Comparison of ENCODE assay signal across 22 mouse cellular contexts in the genomic region with DNA sequence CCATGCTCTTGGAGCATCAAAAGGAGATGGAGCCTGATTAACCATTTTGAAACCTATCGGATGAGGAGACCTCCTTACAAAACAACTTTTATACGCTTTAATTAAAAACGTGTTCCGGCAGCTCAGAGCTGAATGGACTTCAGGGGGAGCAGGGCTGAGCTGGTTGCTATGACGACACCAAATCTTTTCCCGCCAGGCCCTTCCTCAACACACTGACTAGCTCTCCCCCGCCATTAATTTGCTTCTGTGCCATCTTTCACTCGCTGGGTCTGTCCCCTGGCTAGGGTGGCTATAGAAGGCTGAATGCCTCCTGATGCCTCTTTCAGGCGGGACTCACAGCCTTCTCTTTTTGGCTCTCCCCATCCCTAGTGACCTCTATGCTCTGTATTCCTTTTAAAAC. TPM values are rescaled to one million over a fixed set of nuclear protein-coding genes. Genes with fewer than 3 reads are reported as not detected.
DNase-seq lines count a peak whose midpoint lies in the region; ATAC-seq and TF ChIP-seq lines count a peak whose summit lies in the region.
"Had no signal": no experiment of that assay in that cellular context is flagged by ENCODE, and none has a peak within 500 bp of the region (broad histone marks: within the 10 kb centered on the region; RNA-seq: fewer than 3 reads in every experiment).

No protein-coding gene starts in this region.

- H3K27me3 ChIP-seq in forebrain, postnatal 0 days (ENCODE audit: insufficient read depth, low read length): peaks cover 38% of the 10 kb centered on the region
- peaks cover 86% of the 10 kb centered on the region for H3K27me3 ChIP-seq in midbrain, embryonic 12.5 days

- peak; percentile 66; the same call in 1 of the 2 replicates for ATAC-seq in forebrain, postnatal 0 days
- peak; percentile 72 for ATAC-seq in midbrain, embryonic 12.5 days (ENCODE audit: low FRiP score, low read depth)
- ATAC-seq: intestine, embryonic 16.5 days had no signal

- H3K4me2 ChIP-seq in forebrain, postnatal 0 days (ENCODE audit: low read depth): no peak overlapping the region
- H3K4me2 ChIP-seq in midbrain, embryonic 12.5 days (replicated peaks): no peak overlapping the region
- H3K4me2 ChIP-seq: liver, embryonic 13.5 days had no signal

- H3K4me3 ChIP-seq in forebrain, postnatal 0 days (ENCODE audit: low read depth, low read length): no peak overlapping the region
- H3K4me3 ChIP-seq in midbrain, embryonic 12.5 days: no peak overlapping the region
- H3K4me3 ChIP-seq: erythroblast, embryonic 14.5 days; limb, embryonic 10.5 days; liver, embryonic 13.5 days; myocyte had no signal

- H3K27ac ChIP-seq in forebrain, postnatal 0 days (ENCODE audit: low read depth, low read length): no peak overlapping the region
- no peak overlapping the region for H3K27ac ChIP-seq in midbrain, embryonic 12.5 days (replicated peaks)
- H3K27ac ChIP-seq: kidney, postnatal 0 days; limb, embryonic 10.5 days; liver, embryonic 13.5 days had no signal

- no peaks in the 10 kb centered on the region for H3K9me3 ChIP-seq in forebrain, postnatal 0 days (ENCODE audit: low read length)
- no peaks in the 10 kb centered on the region for H3K9me3 ChIP-seq in midbrain, embryonic 12.5 days
- H3K9me3 ChIP-seq: G1E; limb, embryonic 10.5 days; liver, embryonic 13.5 days had no signal

- H3K36me3 ChIP-seq in forebrain, postnatal 0 days (ENCODE audit: insufficient read depth): no peaks in the 10 kb centered on the region
- H3K36me3 ChIP-seq in midbrain, embryonic 12.5 days: no peaks in the 10 kb centered on the region
- H3K36me3 ChIP-seq: G1E; limb, embryonic 10.5 days; liver, embryonic 13.5 days had no signal

- no peak for TF ChIP-seq CTCF in forebrain, postnatal 0 days (IDR thresholded peaks at IDR 0.05; ENCODE audit: low read depth)

- 5% methylated on average over 9 of the region's 9 CpGs for WGBS in forebrain, postnatal 0 days
- 3% methylated on average over 9 of the region's 9 CpGs for WGBS in midbrain, embryonic 12.5 days

- DNase-seq in retina, postnatal 1 day: peak; percentile 23
- no peak for DNase-seq in retina, embryonic 14.5 days (ENCODE audit: low spot score)
- no peak for DNase-seq in forebrain, postnatal 0 days
- no peak for DNase-seq in urinary bladder, postnatal 25 days (ENCODE audit: low spot score)
- no peak for DNase-seq in layer of hippocampus, adult 18-20 months (ENCODE audit: low spot score in 2 of 2)
- no peak for DNase-seq in spleen, postnatal 36 days (ENCODE audit: low spot score in 2 of 2)
- DNase-seq: cerebellum, adult 11-12 months; heart, postnatal 10 days; liver, embryonic 13.5 days; lung, postnatal 4 days; thymus, postnatal 4 days had no signal

- no peaks in the 10 kb centered on the region for H3K4me1 ChIP-seq in forebrain, postnatal 0 days (ENCODE audit: insufficient read depth)
- H3K4me1 ChIP-seq in midbrain, embryonic 12.5 days: peaks cover 18% of the 10 kb centered on the region

- H3K9ac ChIP-seq in forebrain, postnatal 0 days: no peak overlapping the region
- no peak overlapping the region for H3K9ac ChIP-seq in midbrain, embryonic 12.5 days (replicated peaks)
- H3K9ac ChIP-seq: liver, embryonic 13.5 days had no signal

RNA-seq across cellular contexts. Expression of a gene that starts 16.2 kb away (rescaled TPM):
- total RNA-seq in forebrain, postnatal 0 days (2014; rRNA removed): 0.08 and 1.2 TPM in 2 replicates
- 0.23 and 0.36 TPM in 2 replicates for polyA plus RNA-seq in forebrain, postnatal 0 days (2015; fragmentation: Nextera tagmentation; extraction: Ambion mirVana)
- polyA plus RNA-seq in midbrain, embryonic 12.5 days (2016; fragmentation: Nextera tagmentation; extraction: Ambion mirVana): 3.8 and 4.2 TPM in 2 replicates
- not detected for total RNA-seq in layer of hippocampus, adult 18-20 months (2021)
- total RNA-seq: gastrocnemius, adult 18-20 months; heart, postnatal 10 days; layer of hippocampus, postnatal 25 days had no signal
- polyA plus RNA-seq: erythroblast, embryonic 14.5 days; limb, embryonic 10.5 days; myocyte had no signal

RNA-seq across cellular contexts. Expression of a gene that starts 33.4 kb away (rescaled TPM):
- 1.2 TPM in 2 replicates for total RNA-seq in forebrain, postnatal 0 days (2014; rRNA removed)
- 0.34 and 0.74 TPM in 2 replicates for polyA plus RNA-seq in forebrain, postnatal 0 days (2015; fragmentation: Nextera tagmentation; extraction: Ambion mirVana)
- polyA plus RNA-seq in midbrain, embryonic 12.5 days (2016; fragmentation: Nextera tagmentation; extraction: Ambion mirVana): 2.0 and 3.6 TPM in 2 replicates
- under 1 TPM; 0.10 to 0.12 TPM for total RNA-seq in layer of hippocampus, adult 18-20 months (2021)
- total RNA-seq: adrenal gland, postnatal 4 days; gastrocnemius, adult 18-20 months; heart, adult 8-10 months; heart, postnatal 10 days had no signal
- polyA plus RNA-seq: erythroblast, embryonic 14.5 days; myocyte had no signal
